Mouse (Mus musculus) CH12.LX (cell line): Measurements from ENCODE around the gene 4921507P07Rik. TPM values are rescaled to one million over a fixed set of nuclear protein-coding genes. Genes with fewer than 3 reads are reported as not detected.
"Not testable (repeated sequence)": the region's sequence is repeated elsewhere in the genome, so short reads cannot be mapped to it uniquely, and the experiment has no call there.

ENCODE experiments used
- DNase-seq: peaks from one replicate; pipeline ENCODE4 v3.0.0-alpha.2; 2013; ENCODE audit errors: extremely low read depth
- H3K27ac ChIP-seq: 2 replicates; pipeline ENCODE4 v1.5.1; 2012; ENCODE audit warnings: low read depth, mild to moderate bottlenecking, control low read depth, moderate library complexity; ENCODE audit not compliant: insufficient read depth
- H3K27me3 ChIP-seq: replicated peaks from 2 replicates; pipeline ENCODE3; 2012; ENCODE audit warnings: inconsistent platforms
- H3K36me3 ChIP-seq, 2 experiments: replicated peaks in 1 of 2; 2 replicates each; pipeline versions ENCODE3 to v1.6.1; 2012; ENCODE audit warnings: inconsistent platforms in 1 of 2, low read length in 1 of 2, mild to moderate bottlenecking in 1 of 2, mixed read lengths in 1 of 2, moderate library complexity in 1 of 2; ENCODE audit not compliant: control insufficient read depth in 1 of 2, insufficient read depth in 1 of 2
- H3K4me1 ChIP-seq, 2 experiments: 2 replicates each; pipeline ENCODE4 v1.6.1; 2012; ENCODE audit warnings: inconsistent platforms in 1 of 2, moderate library complexity in 1 of 2; ENCODE audit not compliant: insufficient read depth in 2 of 2, control insufficient read depth in 1 of 2
- H3K4me2 ChIP-seq: 2 replicates; pipeline ENCODE4 v1.6.1; 2012; ENCODE audit warnings: low read depth, mild to moderate bottlenecking, control low read depth; ENCODE audit not compliant: poor library complexity, insufficient read depth, severe bottlenecking
- H3K4me3 ChIP-seq, 3 experiments: fragments of 150-350 bp in 1 of 3; sonication (generic) in 1 of 3; replicated peaks in 1 of 3; 2 replicates each; pipeline versions ENCODE3 to v1.5.1; 2011 to 2012; ENCODE audit warnings: low read depth in 2 of 3, low read length in 2 of 3, mild to moderate bottlenecking in 2 of 3, moderate library complexity in 2 of 3, control low read depth in 1 of 3, improper control_type of control experiment in 1 of 3, inconsistent platforms in 1 of 3, mixed read lengths in 1 of 3; ENCODE audit not compliant: poor library complexity in 1 of 3
- H3K79me2 ChIP-seq: replicated peaks from 2 replicates; pipeline ENCODE4 v1.6.1; 2012; ENCODE audit warnings: mild to moderate bottlenecking, moderate library complexity; ENCODE audit not compliant: control insufficient read depth, poor library complexity, insufficient read depth, severe bottlenecking; ENCODE audit errors: extremely low read depth
- H3K9ac ChIP-seq: 2 replicates; pipeline ENCODE4 v1.6.1; 2012; ENCODE audit warnings: low read depth, mild to moderate bottlenecking, control low read depth, moderate library complexity; ENCODE audit not compliant: insufficient read depth
- H3K9me3 ChIP-seq: replicated peaks from 2 replicates; pipeline ENCODE3; 2012; ENCODE audit warnings: low read length, inconsistent platforms, mixed read lengths
- CHD1 ChIP-seq: IDR thresholded peaks from 2 replicates; pipeline ENCODE4 v1.6.1; 2012; ENCODE audit warnings: low read depth, low read length, improper control_type of control experiment, inconsistent platforms
- CHD2 ChIP-seq: IDR thresholded peaks from 2 replicates; pipeline ENCODE4 v1.6.1; 2011; ENCODE audit warnings: low read length, improper control_type of control experiment
- CTCF ChIP-seq, 2 experiments: IDR thresholded peaks in 1 of 2; conservative IDR thresholded peaks in 1 of 2; 2 replicates each; pipeline ENCODE4 v1.5.1; 2011 to 2012; ENCODE audit warnings: low read depth in 2 of 2, low read length in 2 of 2, improper control_type of control experiment in 1 of 2, inconsistent platforms in 1 of 2, mild to moderate bottlenecking in 1 of 2, moderate library complexity in 1 of 2
- ELF1 ChIP-seq: IDR thresholded peaks from 2 replicates; pipeline ENCODE4 v1.6.1; 2014; ENCODE audit warnings: low read depth, mild to moderate bottlenecking, inconsistent platforms, low read length, improper control_type of control experiment
- EP300 ChIP-seq: IDR thresholded peaks from 2 replicates; pipeline ENCODE4 v1.6.1; 2011; ENCODE audit warnings: low read length, improper control_type of control experiment
- ETS1 ChIP-seq: conservative IDR thresholded peaks from 2 replicates; pipeline ENCODE4 v1.6.1; 2012; ENCODE audit warnings: low read depth, mild to moderate bottlenecking, inconsistent platforms, low read length, improper control_type of control experiment, moderate library complexity
- GABPA ChIP-seq: IDR thresholded peaks from 2 replicates; pipeline ENCODE4 v1.6.1; 2012; ENCODE audit warnings: low read depth, low read length, improper control_type of control experiment, inconsistent platforms; ENCODE audit not compliant: insufficient replicate concordance
- IRF4 ChIP-seq: IDR thresholded peaks from 2 replicates; pipeline ENCODE4 v1.6.1; 2014; ENCODE audit warnings: low read depth, mild to moderate bottlenecking, inconsistent platforms, low read length, improper control_type of control experiment
- JUN ChIP-seq: IDR thresholded peaks from 2 replicates; pipeline ENCODE4 v1.6.1; 2011; ENCODE audit warnings: low read depth, mild to moderate bottlenecking, low read length, improper control_type of control experiment, moderate library complexity; ENCODE audit not compliant: insufficient read depth
- MAFK ChIP-seq: IDR thresholded peaks from 2 replicates; pipeline ENCODE4 v1.6.1; 2011; ENCODE audit warnings: low read length, improper control_type of control experiment; ENCODE audit not compliant: insufficient replicate concordance
- MAX ChIP-seq: IDR thresholded peaks from 2 replicates; pipeline ENCODE4 v1.6.1; 2011; ENCODE audit warnings: low read length, improper control_type of control experiment
- MAZ ChIP-seq: IDR thresholded peaks from 2 replicates; pipeline ENCODE4 v1.6.1; 2012; ENCODE audit warnings: low read depth, mild to moderate bottlenecking, inconsistent platforms, low read length, improper control_type of control experiment, moderate library complexity
- MXI1 ChIP-seq: IDR thresholded peaks from 2 replicates; pipeline ENCODE4 v1.6.1; 2011; ENCODE audit warnings: mild to moderate bottlenecking, low read depth, low read length, improper control_type of control experiment
- MYC ChIP-seq: IDR thresholded peaks from 2 replicates; pipeline ENCODE4 v1.6.1; 2011; ENCODE audit warnings: low read depth, mild to moderate bottlenecking, improper control_type of control experiment, low read length
- NRF1 ChIP-seq: IDR thresholded peaks from 2 replicates; pipeline ENCODE4 v1.6.1; 2014; ENCODE audit warnings: low read depth, mild to moderate bottlenecking, inconsistent platforms, low read length, improper control_type of control experiment, moderate library complexity
- PAX5 ChIP-seq: IDR thresholded peaks from 2 replicates; pipeline ENCODE4 v1.6.1; 2012; ENCODE audit warnings: low read length, inconsistent platforms, mixed read lengths
- POLR2AphosphoS2 ChIP-seq: IDR thresholded peaks from 2 replicates; pipeline ENCODE4 v1.6.1; 2011; ENCODE audit warnings: low read depth, low read length, improper control_type of control experiment
- RAD21 ChIP-seq: IDR thresholded peaks from 2 replicates; pipeline ENCODE4 v1.6.1; 2011; ENCODE audit warnings: low read depth, mild to moderate bottlenecking, low read length, improper control_type of control experiment, moderate library complexity
- RCOR1 ChIP-seq: conservative IDR thresholded peaks from 2 replicates; pipeline ENCODE4 v1.6.1; 2012; ENCODE audit warnings: low read depth, mild to moderate bottlenecking, inconsistent platforms, low read length, improper control_type of control experiment
- SMC3 ChIP-seq: IDR thresholded peaks from 2 replicates; pipeline ENCODE4 v1.6.1; 2011; ENCODE audit warnings: low read depth, low read length, improper control_type of control experiment
- TBP ChIP-seq: conservative IDR thresholded peaks from 2 replicates; pipeline ENCODE4 v1.6.1; 2011; ENCODE audit warnings: low read depth, low read length, improper control_type of control experiment
- UBTF ChIP-seq: IDR thresholded peaks from 2 replicates; pipeline ENCODE4 v1.6.1; 2012; ENCODE audit warnings: low read depth, mild to moderate bottlenecking, inconsistent platforms, low read length, improper control_type of control experiment, moderate library complexity
- USF1 ChIP-seq: IDR thresholded peaks from 2 replicates; pipeline ENCODE4 v1.6.1; 2014; ENCODE audit warnings: low read depth, mild to moderate bottlenecking, inconsistent platforms, low read length, improper control_type of control experiment
- ZC3H11A ChIP-seq: IDR thresholded peaks from 2 replicates; pipeline ENCODE4 v1.6.1; 2012; ENCODE audit warnings: low read depth, mild to moderate bottlenecking, inconsistent platforms, low read length, improper control_type of control experiment
- dilution Hi-C: fragments of 300-500 bp; cut with MboI; formaldehyde crosslinking; loops from 2 replicates; pipeline ENCODE4 v1.14.3; 2020; ENCODE audit warnings: low sequenced_read_pairs; ENCODE audit not compliant: extremely low pct_unique_long_range_greater_than_20kb, extremely low pct_ligation_motif_present
- in situ Hi-C: fragments of 300-500 bp; cut with MboI; formaldehyde crosslinking; loops from 3 replicates; pipeline ENCODE4 v1.14.3; 2019; ENCODE audit warnings: low sequenced_read_pairs, low pct_ligation_motif_present, low pct_unique_long_range_greater_than_20kb, mixed read lengths
- polyA plus RNA-seq: library from polyadenylated mRNA; unstranded; fragments of >175 nt; gene quantifications from 2 replicates; pipeline ENCODE4 v1.2.1, GENCODE M21; 2012; ENCODE audit warnings: low read depth; ENCODE audit not compliant: insufficient read length
- total RNA-seq, 2 experiments: library from RNA; depleted of rRNA; stranded (reverse); fragments of 300-350 nt in 1 of 2; fragments of >200 nt in 1 of 2; gene quantifications; 2 replicates each; pipeline ENCODE4 v1.2.3; 2012 to 2014

The 4921507P07Rik gene
- total and polyA plus RNA-seq, 3 experiments, result 0.13 TPM; not detected in 2

- Histone ChIP-seq H3K4me2 (no peak overlapping the region), H3K27ac (no peak overlapping the region), H3K4me1 (peaks cover 12 to 47% of the 10 kb centered on the region in 2 experiments), H3K79me2 (no peaks in the 10 kb centered on the region), H3K4me3 (no peak overlapping the region), H3K36me3 (peaks cover 8 to 14% of the 10 kb centered on the region in 2 experiments), H3K27me3 (no peaks in the 10 kb centered on the region), H3K9me3 (no peaks in the 10 kb centered on the region), H3K9ac (no peak overlapping the region)
- TF ChIP-seq MAZ, result no peak
- TF ChIP-seq PAX5, result no peak
- TF ChIP-seq MXI1, result no peak
- TF ChIP-seq EP300, result no peak
- no peak for TF ChIP-seq MYC
- TF ChIP-seq UBTF, result no peak
- TF ChIP-seq ELF1, result peak; percentile 37; the same call in 1 of the 2 replicates
- TF ChIP-seq ETS1, result 0 out of 2 replicates have a peak, but pooled peaks have one; percentile 14
- TF ChIP-seq CHD1, result no peak
- no peak for TF ChIP-seq RCOR1
- TF ChIP-seq TBP, result no peak
- no peak for TF ChIP-seq GABPA
- TF ChIP-seq USF1, result no peak
- TF ChIP-seq MAFK, result no peak
- no peak for TF ChIP-seq SMC3
- no peak for TF ChIP-seq CHD2
- no peak; the same call in 1 of the 2 replicates for TF ChIP-seq IRF4
- dilution Hi-C loops (no loop called here), in situ Hi-C loops (no loop called here)
- peak; percentile 37 for DNase-seq
Measured at GRCm38 (mm10) chr6:50558877-50559276, 37.6 kb downstream of the 4921507P07Rik start.

- no peak overlapping the region for H3K4me3 ChIP-seq
- peaks cover 12 to 41% of the 10 kb centered on the region in 2 experiments for H3K4me1 ChIP-seq
- no peak for DNase-seq
- H3K9me3 ChIP-seq, result no peaks in the 10 kb centered on the region
- no peak overlapping the region for H3K27ac ChIP-seq
- H3K27me3 ChIP-seq, result no peaks in the 10 kb centered on the region
- TF ChIP-seq MAX (peak; percentile 51; the same call in 1 of the 2 replicates), CTCF (conservative IDR thresholded peaks at IDR 0.05 in 1 of 2, IDR thresholded peaks at IDR 0.05 in 1 of 2; ENCODE audit: low read depth in 2 of 2, low read length in 2 of 2) (peak in 1 of 2 experiments; percentile 44; a peak in 2 of 4 replicates), RAD21 (no peak; the same call in none of the 2 replicates), TBP (no peak), NRF1 (no peak), ZC3H11A (no peak), MYC (0 out of 2 replicates have a peak, but pooled peaks have one; percentile 41), JUN (no peak), POLR2AphosphoS2 (no peak), SMC3 (peak; percentile 20; the same call in 1 of the 2 replicates)
- H3K4me2 ChIP-seq, result no peak overlapping the region
- peaks cover 3% of the 10 kb centered on the region in 2 experiments for H3K36me3 ChIP-seq
- dilution Hi-C loops, result no loop called here
- in situ Hi-C loops, result no loop called here
- no peaks in the 10 kb centered on the region for H3K79me2 ChIP-seq
- H3K9ac ChIP-seq, result no peak overlapping the region
Measured at GRCm38 (mm10) chr6:50557566-50557965, 38.9 kb downstream of the 4921507P07Rik start.

GRCm38 (mm10) chr6:50554223-50554622, 42.2 kb downstream of the 4921507P07Rik start:
- dilution Hi-C loops, H3K79me2 ChIP-seq, H3K9me3 ChIP-seq, DNase-seq, H3K36me3 ChIP-seq, H3K4me2 ChIP-seq, H3K27ac ChIP-seq, H3K27me3 ChIP-seq, H3K9ac ChIP-seq, in situ Hi-C loops, H3K4me3 ChIP-seq: not testable (repeated sequence)
- H3K4me1 ChIP-seq, result peaks cover 10 to 18% of the 10 kb centered on the region in 2 experiments
